Mouse (Mus musculus): ENCODE results near the gene Zyx. TPM values are rescaled to one million over a fixed set of nuclear protein-coding genes. Genes with fewer than 3 reads are reported as not detected.

The Zyx gene
- total and polyA plus RNA-seq, 3 experiments = 0.86 to 11.4 (median 2.2) TPM

- H3K9me3 ChIP-seq (replicated peaks; ENCODE audit: low read length) = no peaks in the 10 kb centered on the region
- H3K4me2 ChIP-seq (ENCODE audit: insufficient read depth, low read depth, poor library complexity, severe bottlenecking) = no peak overlapping the region
- in situ Hi-C loops (cut with MboI; ENCODE audit: low pct_ligation_motif_present, low pct_unique_long_range_greater_than_20kb, low sequenced_read_pairs) = no loop called here
- H3K36me3 ChIP-seq (replicated peaks in 1 of 2; ENCODE audit: control insufficient read depth in 1 of 2, insufficient read depth in 1 of 2, low read length in 1 of 2) = no peaks in the 10 kb centered on the region
- TF ChIP-seq MAX (IDR thresholded peaks at IDR 0.05; ENCODE audit: low read length) = no peak
- TF ChIP-seq EP300 (IDR thresholded peaks at IDR 0.05; ENCODE audit: low read length) = no peak
- peaks cover 0 to 7% of the 10 kb centered on the region in 2 experiments; a peak in 2 of 4 replicates for H3K4me1 ChIP-seq (ENCODE audit: control insufficient read depth in 1 of 2, insufficient read depth in 2 of 2)
- DNase-seq (ENCODE audit: extremely low read depth) = peak; percentile 6
- H3K27ac ChIP-seq (ENCODE audit: insufficient read depth, low read depth) = no peak overlapping the region
- H3K27me3 ChIP-seq (replicated peaks) = no peaks in the 10 kb centered on the region
- dilution Hi-C loops (cut with MboI; ENCODE audit: extremely low pct_ligation_motif_present, extremely low pct_unique_long_range_greater_than_20kb, low sequenced_read_pairs) = no loop called here
- H3K9ac ChIP-seq (ENCODE audit: insufficient read depth, low read depth) = no peak overlapping the region
- H3K79me2 ChIP-seq (replicated peaks; ENCODE audit: control insufficient read depth, extremely low read depth, insufficient read depth, poor library complexity, severe bottlenecking) = no peaks in the 10 kb centered on the region
- no peak overlapping the region for H3K4me3 ChIP-seq (replicated peaks in 1 of 3; ENCODE audit: low read depth in 2 of 3, low read length in 2 of 3, poor library complexity in 1 of 3)
These were observed 38.9 kb upstream of the Zyx start for GRCm38 (mm10) chr6:42310427-42311053.

GRCm38 (mm10) chr6:42318293-42318692, 31.1 kb upstream of the Zyx start:
- Histone ChIP-seq H3K79me2 (replicated peaks; ENCODE audit: control insufficient read depth, extremely low read depth, insufficient read depth, poor library complexity, severe bottlenecking) (no peaks in the 10 kb centered on the region), H3K4me1 (ENCODE audit: control insufficient read depth in 1 of 2, insufficient read depth in 2 of 2) (no peaks in the 10 kb centered on the region), H3K9ac (ENCODE audit: insufficient read depth, low read depth) (no peak overlapping the region), H3K4me3 (replicated peaks in 1 of 3; ENCODE audit: low read depth in 2 of 3, low read length in 2 of 3, poor library complexity in 1 of 3) (no peak overlapping the region), H3K36me3 (replicated peaks in 1 of 2; ENCODE audit: control insufficient read depth in 1 of 2, insufficient read depth in 1 of 2, low read length in 1 of 2) (no peaks in the 10 kb centered on the region), H3K4me2 (ENCODE audit: insufficient read depth, low read depth, poor library complexity, severe bottlenecking) (no peak overlapping the region), H3K9me3 (replicated peaks; ENCODE audit: low read length) (no peaks in the 10 kb centered on the region), H3K27me3 (replicated peaks) (peaks cover 18% of the 10 kb centered on the region), H3K27ac (ENCODE audit: insufficient read depth, low read depth) (no peak overlapping the region)
- no peak for DNase-seq (ENCODE audit: extremely low read depth)
- dilution Hi-C loops (cut with MboI; ENCODE audit: extremely low pct_ligation_motif_present, extremely low pct_unique_long_range_greater_than_20kb, low sequenced_read_pairs) = no loop called here
- TF ChIP-seq ELF1 (IDR thresholded peaks at IDR 0.05; ENCODE audit: low read depth, low read length) (no peak), KAT2A (IDR thresholded peaks at IDR 0.05; ENCODE audit: insufficient replicate concordance, low read length) (no peak), ZKSCAN1 (IDR thresholded peaks at IDR 0.05; ENCODE audit: borderline replicate concordance, low read depth, low read length) (no peak), MAZ (IDR thresholded peaks at IDR 0.05; ENCODE audit: low read depth, low read length) (no peak), HCFC1 (IDR thresholded peaks at IDR 0.05; ENCODE audit: low read depth, low read length) (no peak), UBTF (IDR thresholded peaks at IDR 0.05; ENCODE audit: low read depth, low read length) (no peak), EP300 (IDR thresholded peaks at IDR 0.05; ENCODE audit: low read length) (no peak), GABPA (IDR thresholded peaks at IDR 0.05; ENCODE audit: insufficient replicate concordance, low read depth, low read length) (no peak), MYC (IDR thresholded peaks at IDR 0.05; ENCODE audit: low read depth, low read length) (no peak), USF2 (conservative IDR thresholded peaks at IDR 0.05; ENCODE audit: low read depth, low read length) (no peak), ZC3H11A (IDR thresholded peaks at IDR 0.05; ENCODE audit: low read depth, low read length) (no peak)
- in situ Hi-C loops (cut with MboI; ENCODE audit: low pct_ligation_motif_present, low pct_unique_long_range_greater_than_20kb, low sequenced_read_pairs) = no loop called here
